Mouse (Mus musculus): Measurements from ENCODE around the gene Stpg1. TPM values are rescaled to one million over a fixed set of nuclear protein-coding genes. Genes with fewer than 3 reads are reported as not detected.

Stpg1 gene
- 0.79 and 1.0 TPM in 2 replicates for polyA plus RNA-seq (2014; fragmentation: Nextera tagmentation; extraction: Ambion mirVana)

GRCm38 (mm10) chr4:135494521-135495396 lies at the start of gene Stpg1, which contains the start of gene Nipal3:
Gene Stpg1, plus strand, starts transcription at chr4:135494790.
Gene Nipal3, minus strand, starts transcription at chr4:135495038.
- Histone ChIP-seq H3K4me3 (ENCODE audit: low read depth, low read length) (peak within 1 kb of the TSS; percentile 67), H3K27ac (ENCODE audit: low read depth, low read length) (no peak within 1 kb of the TSS), H3K4me2 (replicated peaks; ENCODE audit: low read depth, low read length) (peak within 1 kb of the TSS; percentile 96), H3K27me3 (ENCODE audit: control insufficient read depth, insufficient read depth, low read length) (no peaks in the 10 kb centered on the region), H3K4me1 (replicated peaks; ENCODE audit: control insufficient read depth, insufficient read depth, low read length) (peaks cover 2% of the 10 kb centered on the region; the same call in 1 of the 2 replicates), H3K36me3 (ENCODE audit: control insufficient read depth, insufficient read depth, low read length) (no peaks in the 10 kb centered on the region), H3K9me3 (ENCODE audit: control insufficient read depth, low read length) (no peaks in the 10 kb centered on the region), H3K9ac (ENCODE audit: low read depth, low read length) (peak within 1 kb of the TSS; percentile 17)
- ATAC-seq (ENCODE audit: low FRiP score) (peak; percentile 96), DNase-seq (ENCODE audit: low spot score) (peak; percentile 87)
- under 1% methylated on average over 53 of the region's 53 CpGs for WGBS

- 64% methylated on average over 18 of the region's 18 CpGs for WGBS
- Histone ChIP-seq H3K9me3 (ENCODE audit: control insufficient read depth, low read length) (no peaks in the 10 kb centered on the region), H3K27me3 (ENCODE audit: control insufficient read depth, insufficient read depth, low read length) (no peaks in the 10 kb centered on the region), H3K9ac (ENCODE audit: low read depth, low read length) (no peak overlapping the region), H3K4me2 (replicated peaks; ENCODE audit: low read depth, low read length) (no peak overlapping the region), H3K36me3 (ENCODE audit: control insufficient read depth, insufficient read depth, low read length) (no peaks in the 10 kb centered on the region), H3K4me3 (ENCODE audit: low read depth, low read length) (no peak overlapping the region), H3K4me1 (replicated peaks; ENCODE audit: control insufficient read depth, insufficient read depth, low read length) (no peaks in the 10 kb centered on the region), H3K27ac (ENCODE audit: low read depth, low read length) (no peak overlapping the region)
- ATAC-seq (ENCODE audit: low FRiP score) (no peak), DNase-seq (ENCODE audit: low spot score) (peak; percentile 15)
These were observed 43.1 kb upstream of the Stpg1 start for GRCm38 (mm10) chr4:135451360-135452015.

GRCm38 (mm10) chr4:135453164-135453563 lies 41.4 kb upstream of the Stpg1 start:
- 77% methylated on average over 6 of the region's 6 CpGs for WGBS
- Histone ChIP-seq H3K4me1 (replicated peaks; ENCODE audit: control insufficient read depth, insufficient read depth, low read length) (no peaks in the 10 kb centered on the region), H3K4me3 (ENCODE audit: low read depth, low read length) (no peak overlapping the region), H3K9ac (ENCODE audit: low read depth, low read length) (no peak overlapping the region), H3K4me2 (replicated peaks; ENCODE audit: low read depth, low read length) (no peak overlapping the region), H3K27me3 (ENCODE audit: control insufficient read depth, insufficient read depth, low read length) (no peaks in the 10 kb centered on the region), H3K9me3 (ENCODE audit: control insufficient read depth, low read length) (no peaks in the 10 kb centered on the region), H3K36me3 (ENCODE audit: control insufficient read depth, insufficient read depth, low read length) (no peaks in the 10 kb centered on the region), H3K27ac (ENCODE audit: low read depth, low read length) (no peak overlapping the region)
- DNase-seq (ENCODE audit: low spot score) = no peak
- no peak for ATAC-seq (ENCODE audit: low FRiP score)

GRCm38 (mm10) chr4:135453572-135453971 lies 41.0 kb upstream of the Stpg1 start:
- no peak overlapping the region for H3K9ac ChIP-seq (ENCODE audit: low read depth, low read length)
- H3K4me2 ChIP-seq (replicated peaks; ENCODE audit: low read depth, low read length) = no peak overlapping the region
- DNase-seq (ENCODE audit: low spot score) (no peak), ATAC-seq (ENCODE audit: low FRiP score) (no peak)
- no peaks in the 10 kb centered on the region for H3K27me3 ChIP-seq (ENCODE audit: control insufficient read depth, insufficient read depth, low read length)
- H3K36me3 ChIP-seq (ENCODE audit: control insufficient read depth, insufficient read depth, low read length) = no peaks in the 10 kb centered on the region
- 82% methylated on average over 12 of the region's 12 CpGs for WGBS
- no peak overlapping the region for H3K27ac ChIP-seq (ENCODE audit: low read depth, low read length)
- H3K4me3 ChIP-seq (ENCODE audit: low read depth, low read length) = no peak overlapping the region
- H3K9me3 ChIP-seq (ENCODE audit: control insufficient read depth, low read length) = no peaks in the 10 kb centered on the region
- no peaks in the 10 kb centered on the region for H3K4me1 ChIP-seq (replicated peaks; ENCODE audit: control insufficient read depth, insufficient read depth, low read length)

- Histone ChIP-seq H3K27ac (ENCODE audit: low read depth, low read length) (no peak overlapping the region), H3K4me2 (replicated peaks; ENCODE audit: low read depth, low read length) (no peak overlapping the region), H3K36me3 (ENCODE audit: control insufficient read depth, insufficient read depth, low read length) (no peaks in the 10 kb centered on the region), H3K9me3 (ENCODE audit: control insufficient read depth, low read length) (no peaks in the 10 kb centered on the region), H3K4me1 (replicated peaks; ENCODE audit: control insufficient read depth, insufficient read depth, low read length) (no peaks in the 10 kb centered on the region), H3K4me3 (ENCODE audit: low read depth, low read length) (no peak overlapping the region), H3K9ac (ENCODE audit: low read depth, low read length) (no peak overlapping the region), H3K27me3 (ENCODE audit: control insufficient read depth, insufficient read depth, low read length) (no peaks in the 10 kb centered on the region)
- no peak for DNase-seq (ENCODE audit: low spot score)
- 92% methylated on average over 11 of the region's 11 CpGs for WGBS
- no peak for ATAC-seq (ENCODE audit: low FRiP score)
These were observed 31.2 kb upstream of the Stpg1 start for GRCm38 (mm10) chr4:135463406-135463805.

- Histone ChIP-seq H3K9me3 (ENCODE audit: control insufficient read depth, low read length) (no peaks in the 10 kb centered on the region), H3K4me3 (ENCODE audit: low read depth, low read length) (no peak overlapping the region), H3K36me3 (ENCODE audit: control insufficient read depth, insufficient read depth, low read length) (no peaks in the 10 kb centered on the region), H3K27ac (ENCODE audit: low read depth, low read length) (no peak overlapping the region), H3K4me1 (replicated peaks; ENCODE audit: control insufficient read depth, insufficient read depth, low read length) (no peaks in the 10 kb centered on the region), H3K4me2 (replicated peaks; ENCODE audit: low read depth, low read length) (no peak overlapping the region), H3K9ac (ENCODE audit: low read depth, low read length) (no peak overlapping the region), H3K27me3 (ENCODE audit: control insufficient read depth, insufficient read depth, low read length) (no peaks in the 10 kb centered on the region)
- DNase-seq (ENCODE audit: low spot score) (no peak), ATAC-seq (ENCODE audit: low FRiP score) (no peak)
- WGBS = 85% methylated on average over 10 of the region's 10 CpGs
These were observed 16.7 kb upstream of the Stpg1 start for GRCm38 (mm10) chr4:135477851-135478250.

GRCm38 (mm10) chr4:135480370-135480769 lies 14.2 kb upstream of the Stpg1 start:
- H3K27me3 ChIP-seq (ENCODE audit: control insufficient read depth, insufficient read depth, low read length) = no peaks in the 10 kb centered on the region
- no peak overlapping the region for H3K4me3 ChIP-seq (ENCODE audit: low read depth, low read length)
- H3K4me2 ChIP-seq (replicated peaks; ENCODE audit: low read depth, low read length) = no peak overlapping the region
- no peaks in the 10 kb centered on the region for H3K36me3 ChIP-seq (ENCODE audit: control insufficient read depth, insufficient read depth, low read length)
- H3K9ac ChIP-seq (ENCODE audit: low read depth, low read length) = no peak overlapping the region
- ATAC-seq (ENCODE audit: low FRiP score) (no peak), DNase-seq (ENCODE audit: low spot score) (no peak)
- 84% methylated on average over 9 of the region's 9 CpGs for WGBS
- H3K27ac ChIP-seq (ENCODE audit: low read depth, low read length) = no peak overlapping the region
- no peaks in the 10 kb centered on the region for H3K4me1 ChIP-seq (replicated peaks; ENCODE audit: control insufficient read depth, insufficient read depth, low read length)
- H3K9me3 ChIP-seq (ENCODE audit: control insufficient read depth, low read length) = no peaks in the 10 kb centered on the region

GRCm38 (mm10) chr4:135485086-135485485 lies 9.5 kb upstream of the Stpg1 start:
- Histone ChIP-seq H3K27ac (ENCODE audit: low read depth, low read length) (no peak overlapping the region), H3K4me1 (replicated peaks; ENCODE audit: control insufficient read depth, insufficient read depth, low read length) (no peaks in the 10 kb centered on the region), H3K4me2 (replicated peaks; ENCODE audit: low read depth, low read length) (no peak overlapping the region), H3K36me3 (ENCODE audit: control insufficient read depth, insufficient read depth, low read length) (no peaks in the 10 kb centered on the region), H3K27me3 (ENCODE audit: control insufficient read depth, insufficient read depth, low read length) (no peaks in the 10 kb centered on the region), H3K9me3 (ENCODE audit: control insufficient read depth, low read length) (no peaks in the 10 kb centered on the region), H3K4me3 (ENCODE audit: low read depth, low read length) (no peak overlapping the region), H3K9ac (ENCODE audit: low read depth, low read length) (no peak overlapping the region)
- 79% methylated on average over 10 of the region's 10 CpGs for WGBS
- ATAC-seq (ENCODE audit: low FRiP score) = no peak
- DNase-seq (ENCODE audit: low spot score) = no peak
